Mouse (Mus musculus): ENCODE results near the gene H2-T24.

Gene H2-T24

GRCm38 (mm10) chr17:35981776-35982175 lies 38.6 kb downstream of the H2-T24 start:
- DNase-seq (ENCODE audit: low spot score): no peak

GRCm38 (mm10) chr17:35980363-35980754 lies 40.0 kb downstream of the H2-T24 start:
- DNase-seq (ENCODE audit: low spot score): peak; percentile 41

- DNase-seq (ENCODE audit: low spot score): peak; percentile 88
These were observed 40.7 kb downstream of the H2-T24 start, which contains the start of the genes Gnl1 and Prr3 for GRCm38 (mm10) chr17:35979401-35980362. Gene Gnl1, plus strand, starts transcription at chr17:35979851. Gene Prr3, minus strand, starts transcription at chr17:35980236.

- DNase-seq (ENCODE audit: low spot score): peak; percentile 71
These were observed 41.5 kb downstream of the H2-T24 start for GRCm38 (mm10) chr17:35978811-35979400.

GRCm38 (mm10) chr17:35972131-35972530 lies 48.2 kb downstream of the H2-T24 start:
- no peak for DNase-seq (ENCODE audit: low spot score)

- peak; percentile 98 for DNase-seq (ENCODE audit: low spot score)
These were observed 50.7 kb downstream of the H2-T24 start, which contains the start of gene Abcf1 for GRCm38 (mm10) chr17:35969418-35970389. Gene Abcf1, minus strand, starts transcription at chr17:35969761.

GRCm38 (mm10) chr17:35967621-35968020 lies 52.7 kb downstream of the H2-T24 start:
- no peak for DNase-seq (ENCODE audit: low spot score)

GRCm38 (mm10) chr17:35963279-35963678 lies 57.1 kb downstream of the H2-T24 start:
- DNase-seq (ENCODE audit: low spot score): no peak

- no peak for DNase-seq (ENCODE audit: low spot score)
These were observed 61.7 kb downstream of the H2-T24 start for GRCm38 (mm10) chr17:35958533-35959223.

All from ovary, postnatal 14 days (tissue).